Mouse (Mus musculus) MEL (cell line): Measurements from ENCODE around the gene Sgca.

Experiments
- CTCF ChIP-seq, 3 experiments: IDR thresholded peaks in 2 of 3; conservative IDR thresholded peaks in 1 of 3; 2 replicates each; pipeline ENCODE4 v1.5.1; 2011 to 2012; ENCODE audit warnings: low read length in 3 of 3, low read depth in 2 of 3, mild to moderate bottlenecking in 2 of 3, improper control_type of control experiment in 1 of 3, inconsistent platforms in 1 of 3, mixed read lengths in 1 of 3, moderate library complexity in 1 of 3; ENCODE audit not compliant: control insufficient read depth in 1 of 3, insufficient read depth in 1 of 3, poor library complexity in 1 of 3, severe bottlenecking in 1 of 3
- E2F4 ChIP-seq: IDR thresholded peaks from 2 replicates; pipeline ENCODE4 v1.6.1; 2011; ENCODE audit warnings: low read depth, low read length, improper control_type of control experiment, borderline replicate concordance
- EP300 ChIP-seq, 2 experiments: IDR thresholded peaks; 2 replicates each; pipeline ENCODE4 v1.6.1; 2011; ENCODE audit warnings: improper control_type of control experiment in 2 of 2, low read length in 2 of 2, low read depth in 1 of 2, mild to moderate bottlenecking in 1 of 2
- HCFC1 ChIP-seq: IDR thresholded peaks from 2 replicates; pipeline ENCODE4 v1.6.1; 2012; ENCODE audit warnings: low read depth, mild to moderate bottlenecking, inconsistent platforms, low read length, improper control_type of control experiment, moderate library complexity
- JUND ChIP-seq: IDR thresholded peaks from 2 replicates; pipeline ENCODE4 v1.6.1; 2011; ENCODE audit warnings: low read depth, mild to moderate bottlenecking, improper control_type of control experiment, low read length
- MXI1 ChIP-seq: IDR thresholded peaks from 2 replicates; pipeline ENCODE4 v1.6.1; 2011; ENCODE audit warnings: mild to moderate bottlenecking, low read depth, low read length, improper control_type of control experiment
- MYC ChIP-seq: IDR thresholded peaks from 2 replicates; pipeline ENCODE4 v1.6.1; 2011; ENCODE audit warnings: low read depth, mild to moderate bottlenecking, low read length, improper control_type of control experiment, moderate library complexity
- NRF1 ChIP-seq: IDR thresholded peaks from 2 replicates; pipeline ENCODE4 v1.6.1; 2014; ENCODE audit warnings: low read depth, mild to moderate bottlenecking, inconsistent platforms, low read length, improper control_type of control experiment, moderate library complexity; ENCODE audit not compliant: poor library complexity, insufficient read depth, severe bottlenecking
- POLR2A ChIP-seq, 2 experiments: IDR thresholded peaks; 2 replicates each; pipeline ENCODE4 v1.6.1; 2011 to 2012; ENCODE audit warnings: low read length in 2 of 2, mild to moderate bottlenecking in 2 of 2, control low read depth in 1 of 2, improper control_type of control experiment in 1 of 2, low read depth in 1 of 2, moderate library complexity in 1 of 2; ENCODE audit not compliant: control insufficient read depth in 1 of 2, insufficient read depth in 1 of 2, poor library complexity in 1 of 2
- RCOR1 ChIP-seq: IDR thresholded peaks from 2 replicates; pipeline ENCODE4 v1.6.1; 2012; ENCODE audit warnings: low read depth, mild to moderate bottlenecking, inconsistent platforms, low read length, improper control_type of control experiment
- TAL1 ChIP-seq: IDR thresholded peaks from 2 replicates; pipeline ENCODE4 v1.6.1; 2012; ENCODE audit warnings: mild to moderate bottlenecking, inconsistent platforms, low read length, moderate library complexity, mixed read lengths
- ZNF384 ChIP-seq: IDR thresholded peaks from 2 replicates; pipeline ENCODE4 v1.6.1; 2012; ENCODE audit warnings: low read depth, mild to moderate bottlenecking, inconsistent platforms, low read length, improper control_type of control experiment

DNA sequence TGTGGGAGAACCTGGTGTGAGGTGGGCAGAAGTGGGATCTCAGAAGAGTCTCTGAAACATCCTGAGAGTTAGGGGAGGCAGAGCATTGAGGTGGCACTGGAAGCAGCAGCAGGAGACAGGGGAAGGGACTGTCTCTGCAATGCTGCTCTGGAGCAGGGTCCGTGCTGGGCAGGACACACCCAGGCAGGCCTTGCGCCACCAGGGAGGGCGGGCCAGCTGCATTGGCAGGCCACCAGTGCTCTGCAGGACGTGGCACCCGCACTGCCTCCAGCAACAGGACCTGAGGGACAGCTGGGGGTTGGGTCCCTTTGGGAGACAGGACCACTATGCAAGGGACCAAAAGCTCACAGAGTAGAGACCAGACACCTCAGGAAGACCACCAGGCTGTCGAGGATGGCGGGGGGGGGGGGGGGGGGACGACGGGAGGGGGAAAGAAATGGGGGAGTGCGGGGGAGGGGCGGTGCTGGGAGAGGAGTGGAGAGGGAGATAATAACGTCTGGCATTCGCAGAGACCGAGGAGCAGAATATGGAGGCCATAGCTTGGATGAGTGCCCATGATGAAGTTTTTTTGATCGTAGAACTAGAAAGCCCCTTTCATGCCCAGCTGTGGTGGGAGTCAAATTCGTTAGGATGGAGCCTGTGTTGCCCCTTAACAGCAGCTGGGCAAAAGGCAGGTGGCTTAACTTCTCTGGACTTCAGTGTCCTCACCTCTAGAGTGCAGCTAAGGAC is 60.3 kb downstream of the Sgca start:
- no peak for TF ChIP-seq POLR2A (IDR thresholded peaks at IDR 0.05; ENCODE audit: control insufficient read depth in 1 of 2, insufficient read depth in 1 of 2, low read depth in 1 of 2, low read length in 2 of 2, poor library complexity in 1 of 2)
- TF ChIP-seq NRF1, result no peak
- TF ChIP-seq MYC, result no peak
- TF ChIP-seq RCOR1, result no peak
- no peak for TF ChIP-seq CTCF (IDR thresholded peaks at IDR 0.05 in 2 of 3, conservative IDR thresholded peaks at IDR 0.05 in 1 of 3; ENCODE audit: control insufficient read depth in 1 of 3, insufficient read depth in 1 of 3, low read depth in 2 of 3, low read length in 3 of 3, poor library complexity in 1 of 3, severe bottlenecking in 1 of 3)
- no peak for TF ChIP-seq TAL1
- no peak for TF ChIP-seq ZNF384
- no peak for TF ChIP-seq HCFC1
- TF ChIP-seq JUND, result no peak
- TF ChIP-seq E2F4, result no peak
- no peak for TF ChIP-seq MXI1
- TF ChIP-seq EP300 (IDR thresholded peaks at IDR 0.05; ENCODE audit: low read depth in 1 of 2, low read length in 2 of 2), result no peak
